Mouse (Mus musculus) G1E-ER4 (cell line): Measurements from ENCODE around the gene Tmie. TPM values are rescaled to one million over a fixed set of nuclear protein-coding genes. Genes with fewer than 3 reads are reported as not detected.

Experiments used
- GATA1 ChIP-seq: IDR thresholded peaks from one replicate; pipeline ENCODE4 v1.8.0; 2012; ENCODE audit warnings: low read length, inconsistent platforms
- polyA plus RNA-seq: library from polyadenylated mRNA; stranded (reverse); fragments of >175 nt; gene quantifications from 2 replicates; pipeline ENCODE4 v1.2.3, GENCODE M21; 2012

Gene Tmie
- not detected in 2 replicates for polyA plus RNA-seq

DNA sequence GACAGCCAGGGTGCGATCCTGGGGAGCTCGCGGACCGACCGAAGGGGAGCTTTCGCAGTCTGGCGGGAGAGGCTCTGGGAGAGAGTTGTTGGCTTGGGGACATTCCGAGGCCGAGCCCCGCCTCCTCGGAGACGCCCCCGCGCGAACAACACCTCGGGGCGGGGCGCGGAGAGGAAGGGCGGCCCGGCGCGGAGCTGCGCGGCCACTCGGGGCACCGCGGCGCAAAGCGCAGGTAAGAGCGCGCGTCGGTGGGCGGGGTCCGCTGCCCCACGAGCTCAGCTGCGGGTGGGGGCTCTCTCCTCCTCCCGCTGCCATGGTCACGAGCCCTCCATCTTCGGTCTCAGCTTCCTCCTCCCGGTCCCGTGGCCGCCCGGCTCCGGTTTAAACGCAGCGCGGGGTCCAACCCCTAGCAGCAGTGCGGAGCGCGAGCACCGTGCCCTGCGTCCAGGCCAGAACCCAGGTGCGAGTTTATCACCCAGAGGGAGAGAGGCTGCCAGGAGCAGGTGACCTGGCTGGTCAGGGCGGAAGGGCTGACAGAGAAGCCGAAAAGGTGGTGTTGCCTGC is at the start of gene Tmie:
Gene Tmie, minus strand, starts transcription at position 116 of the 564 bp plus-strand sequence.
- TF ChIP-seq GATA1: no peak

DNA sequence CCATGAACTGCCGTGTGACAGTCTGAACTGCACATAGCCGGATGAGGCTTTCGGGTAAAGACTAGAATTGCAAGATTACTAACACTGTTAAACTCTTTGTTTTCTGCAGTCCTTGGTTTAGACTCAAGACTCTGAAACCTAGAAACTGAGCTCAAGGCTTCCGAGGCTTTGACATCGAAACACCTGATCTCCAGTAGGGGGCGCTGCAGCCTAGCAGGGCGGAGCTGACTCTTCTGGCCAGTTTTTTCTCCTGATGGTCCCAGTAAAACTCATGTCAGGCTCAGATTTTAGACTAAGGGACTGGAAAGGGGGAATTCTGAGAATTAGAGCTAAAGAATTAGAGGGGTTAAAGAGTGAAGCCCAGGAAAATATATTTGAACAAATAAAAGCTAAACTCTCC is 42.8 kb upstream of the Tmie start:
- no peak for TF ChIP-seq GATA1

DNA sequence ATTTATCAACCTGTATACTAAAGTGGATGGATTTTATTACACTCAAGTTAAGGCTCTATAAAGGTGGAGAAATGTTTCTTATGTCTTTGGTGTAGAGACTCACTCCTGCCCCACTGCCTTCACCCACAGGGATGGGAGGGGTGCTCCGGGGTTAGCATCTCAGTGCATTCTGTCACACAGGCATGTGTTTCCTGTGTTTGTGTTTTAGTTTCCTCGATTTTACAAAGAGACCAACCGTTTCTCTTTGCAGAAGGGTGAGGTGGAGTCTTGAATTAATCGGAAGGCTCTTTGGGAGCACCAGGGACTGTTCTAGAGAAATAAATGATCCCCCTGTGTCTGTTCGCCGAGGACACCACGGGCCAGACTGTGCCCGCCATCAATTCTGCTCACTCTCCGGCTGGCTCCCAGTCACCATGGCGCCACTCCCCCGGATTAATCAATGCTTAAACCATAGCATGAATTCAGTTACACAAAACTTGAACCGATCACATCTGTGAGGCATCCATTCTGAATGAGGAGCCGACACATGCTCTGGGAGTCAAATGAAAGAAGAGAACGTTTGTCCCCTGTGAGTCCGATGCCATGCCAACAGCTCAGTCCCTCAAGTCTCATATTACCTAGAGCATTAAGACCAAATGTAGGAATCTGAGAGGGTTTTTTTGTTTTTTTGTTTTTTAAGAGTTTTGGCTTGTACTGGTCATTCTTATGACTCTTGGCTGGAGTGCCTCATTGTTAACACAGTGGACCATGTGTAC is 40.9 kb upstream of the Tmie start:
- no peak for TF ChIP-seq GATA1

DNA sequence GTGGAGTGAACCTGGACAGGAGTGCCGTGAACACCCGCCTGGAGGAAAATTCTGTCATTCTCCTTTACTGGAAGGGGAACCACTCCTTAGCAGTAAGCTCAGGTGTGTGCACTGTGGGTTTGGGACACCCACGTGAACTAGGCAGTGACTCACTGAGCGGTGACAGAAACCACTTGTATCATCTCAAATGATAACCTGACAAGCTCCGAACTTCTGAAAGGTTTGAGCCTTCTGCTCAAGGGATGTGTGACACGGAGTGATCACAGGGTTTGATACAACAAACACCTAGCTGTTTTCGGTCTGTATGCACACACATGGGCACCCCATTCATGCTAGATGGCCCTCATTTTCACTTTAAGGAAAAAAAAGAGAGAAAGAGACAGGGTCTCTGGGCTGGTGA is 36.9 kb upstream of the Tmie start, which contains the start of gene Fam240a:
Gene Fam240a, minus strand, starts transcription at position 76 of the 400 bp plus-strand sequence.
- no peak for TF ChIP-seq GATA1

DNA sequence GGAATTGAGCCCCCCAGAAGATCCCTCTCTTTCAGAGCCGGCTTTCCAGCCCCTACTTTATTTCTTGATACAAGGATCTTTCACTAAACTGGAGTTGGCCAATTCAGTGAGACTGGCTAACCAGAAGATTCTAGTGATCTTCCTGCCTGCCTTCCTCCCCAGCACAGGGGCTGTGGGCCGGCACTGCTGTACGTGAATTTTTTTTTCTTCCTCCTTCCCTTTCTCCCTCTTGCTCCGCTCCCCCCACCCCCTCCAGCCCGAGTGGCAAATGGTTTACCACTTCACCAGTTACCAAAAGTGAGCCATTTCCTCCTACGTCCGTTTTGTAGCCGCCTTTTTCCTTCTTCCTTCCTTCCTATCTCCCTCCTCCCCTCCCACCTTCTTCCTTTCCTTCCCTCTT is 35.6 kb upstream of the Tmie start:
- no peak for TF ChIP-seq GATA1

DNA sequence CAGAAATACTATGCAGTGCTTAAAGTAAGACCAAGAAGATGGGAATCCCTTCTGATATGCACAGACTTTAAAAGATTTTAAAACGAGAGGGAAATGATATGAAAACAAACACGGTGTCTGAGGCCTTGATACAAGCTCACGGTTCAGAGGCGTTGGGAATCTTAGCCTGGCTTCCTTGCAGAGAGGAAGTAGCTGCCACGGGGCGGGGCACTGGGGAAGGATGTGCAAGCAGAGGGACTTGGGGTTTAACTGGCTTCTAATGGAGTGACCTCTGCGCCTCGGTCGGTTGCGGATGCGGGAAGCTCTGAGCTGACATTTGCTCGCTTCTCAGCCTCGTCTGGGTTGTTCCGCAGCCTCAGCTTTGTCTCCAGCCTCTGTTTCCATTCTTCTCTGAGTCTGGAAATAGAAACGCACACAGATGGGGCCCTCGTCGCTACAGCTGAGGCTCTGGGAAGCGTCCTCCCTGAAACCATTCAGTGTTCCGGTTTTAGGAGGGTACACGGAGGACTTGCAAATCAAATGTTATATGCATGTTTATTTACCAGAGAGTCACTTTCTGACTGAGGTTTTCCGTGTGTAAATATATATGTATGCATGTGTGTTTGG is 34.8 kb upstream of the Tmie start:
- no peak for TF ChIP-seq GATA1

DNA sequence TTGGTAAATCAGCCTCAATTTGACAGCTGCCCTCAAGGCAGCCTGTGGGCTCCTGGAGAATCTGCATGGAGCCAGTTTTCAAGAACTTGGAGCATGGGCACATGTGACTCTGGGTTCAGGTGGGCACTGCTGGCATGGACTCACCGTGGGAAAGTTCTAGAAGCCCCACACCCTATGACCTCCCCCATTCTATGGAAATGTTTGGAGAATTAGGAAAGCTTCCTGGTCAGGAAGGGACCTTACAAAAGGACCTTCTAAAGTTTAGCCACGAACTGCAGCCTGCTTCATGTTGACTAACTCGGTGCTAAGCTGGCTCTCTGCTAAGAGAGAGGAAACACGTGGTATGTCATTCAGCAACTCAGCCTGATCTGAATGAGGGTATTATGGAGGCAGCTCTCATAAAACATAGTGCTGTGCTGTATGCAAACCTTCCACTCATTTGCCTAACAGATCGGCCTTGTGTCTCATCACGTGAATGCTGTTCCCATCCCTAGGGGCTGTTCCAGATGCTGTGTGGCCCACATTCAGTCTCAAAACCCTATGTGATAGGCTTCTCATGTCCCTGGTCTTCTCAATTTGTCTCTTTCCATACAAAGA is 29.6 kb upstream of the Tmie start:
- TF ChIP-seq GATA1: no peak

DNA sequence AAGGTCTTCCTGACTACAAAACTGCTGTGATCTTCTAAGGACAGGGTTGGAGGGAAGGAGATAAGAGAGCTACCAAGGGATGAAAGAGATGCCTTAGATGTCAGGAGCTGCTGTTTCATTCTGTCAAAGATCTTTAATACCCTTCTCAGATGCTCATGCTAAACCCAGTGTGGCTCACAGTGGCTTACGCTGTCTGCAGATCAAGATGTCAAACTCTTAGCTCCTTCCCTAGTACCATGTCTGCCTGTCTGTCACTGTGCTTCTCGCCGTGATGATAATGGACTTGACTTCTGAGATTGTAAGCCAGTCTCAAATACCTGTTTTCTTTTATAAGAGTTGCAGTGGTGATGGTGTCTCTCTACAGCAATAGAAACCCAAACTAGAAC is 28.7 kb upstream of the Tmie start:
- TF ChIP-seq GATA1: no peak

DNA sequence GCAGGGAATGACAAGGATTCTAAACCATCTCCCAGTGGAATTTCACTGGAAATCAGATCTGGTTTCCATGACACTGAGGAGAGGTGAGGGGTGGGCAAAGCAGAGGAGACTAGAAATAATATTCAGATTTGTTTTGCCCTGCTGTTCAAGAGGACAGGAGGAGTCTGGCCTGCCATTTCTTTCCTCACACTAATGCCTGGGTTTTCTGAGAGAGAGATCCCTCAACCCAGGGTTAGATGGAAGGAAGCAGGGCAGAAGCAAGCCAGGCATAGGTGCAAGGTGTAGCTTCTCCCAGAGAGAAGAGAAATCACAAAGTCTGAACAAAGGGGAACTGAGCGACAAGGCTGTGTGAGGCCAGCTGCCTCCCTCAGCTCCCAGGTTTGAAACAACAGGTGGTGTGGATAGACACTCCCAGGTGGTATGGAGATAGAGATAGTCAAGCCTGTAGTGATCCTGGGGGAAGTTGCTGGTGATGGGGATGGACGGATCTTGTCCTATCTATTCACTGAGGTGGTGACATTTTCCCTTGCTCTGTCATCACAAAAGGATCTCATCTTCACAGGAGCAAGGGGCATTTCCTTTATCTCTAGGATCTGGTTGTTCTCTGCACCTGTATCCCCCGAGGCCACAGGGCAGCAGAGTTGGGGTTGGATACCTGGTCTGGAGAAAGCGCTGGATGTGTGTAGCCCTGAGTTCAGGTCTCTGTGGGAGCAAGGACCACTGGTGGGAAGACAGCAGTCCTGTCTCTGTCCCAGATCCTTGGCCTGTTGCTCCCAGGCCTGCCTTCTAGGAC is 28.1 kb upstream of the Tmie start:
- TF ChIP-seq GATA1: no peak

DNA sequence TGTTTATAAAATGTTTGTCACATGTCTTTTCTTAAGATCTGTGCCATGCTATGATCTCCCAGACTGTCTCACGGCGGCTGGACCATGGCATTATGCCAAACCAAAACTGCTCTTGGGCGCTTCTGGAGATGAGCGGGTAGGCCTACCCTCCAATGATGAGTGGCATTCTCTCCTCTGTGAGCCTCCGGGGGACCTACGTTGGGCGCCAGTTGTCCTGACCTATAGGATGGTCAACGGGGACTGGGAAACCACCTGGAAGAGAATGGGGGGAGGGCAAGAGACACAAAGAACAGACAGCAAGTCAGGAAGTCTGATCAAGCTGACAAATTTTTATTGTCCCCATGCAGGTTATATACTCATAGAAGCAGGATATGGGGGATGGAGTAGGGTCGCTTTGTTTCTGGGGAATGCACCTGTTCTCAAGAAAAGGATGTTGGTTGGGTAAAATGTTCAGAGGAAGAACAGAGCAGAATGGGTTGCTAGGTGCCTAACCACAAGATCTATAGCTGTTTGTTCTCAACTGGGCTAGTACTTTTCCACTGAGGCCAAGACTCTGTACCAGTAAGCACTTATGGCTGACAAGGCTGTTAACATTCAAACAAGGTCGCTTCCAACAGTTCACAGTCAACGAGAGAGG is 27.4 kb upstream of the Tmie start:
- TF ChIP-seq GATA1: no peak

DNA sequence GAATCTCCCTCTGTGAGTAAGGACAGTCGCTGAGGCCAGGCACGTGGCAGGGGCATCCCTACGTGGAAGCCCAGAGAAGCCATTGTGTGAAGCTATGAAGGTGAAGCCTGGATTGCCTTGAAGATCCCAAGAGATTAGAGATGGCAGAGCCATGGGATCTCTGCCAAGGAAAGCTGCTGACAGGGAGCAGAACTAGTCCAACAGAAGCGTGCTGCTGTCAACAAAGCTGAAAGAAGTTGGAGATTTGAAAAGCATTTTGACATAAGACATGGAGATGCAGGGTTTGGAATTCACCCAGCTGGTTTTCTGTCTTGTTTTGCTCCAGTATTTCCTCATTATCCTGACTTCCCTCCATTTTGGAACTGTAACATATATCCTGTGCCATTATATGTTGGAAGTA is 22.4 kb upstream of the Tmie start:
- TF ChIP-seq GATA1: no peak

DNA sequence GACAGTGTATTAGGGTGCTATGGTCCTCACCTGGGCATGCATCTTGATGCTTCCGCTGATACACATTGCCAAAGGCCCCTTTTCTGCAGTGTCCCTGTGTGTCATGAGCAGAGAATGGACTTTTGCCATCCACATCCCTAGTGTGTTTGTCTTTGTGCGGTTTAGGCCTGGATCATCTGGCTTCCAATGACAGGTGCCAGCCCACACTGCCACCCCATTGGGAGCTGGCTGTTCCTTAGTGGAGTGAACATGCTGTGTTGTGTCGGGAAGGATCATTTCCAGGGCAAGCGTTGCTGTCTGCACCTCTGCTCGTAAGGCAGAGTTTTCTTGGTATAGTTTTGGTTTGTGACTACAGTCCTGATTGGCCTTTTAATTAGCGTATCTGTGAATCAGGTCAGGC is 21.3 kb upstream of the Tmie start:
- TF ChIP-seq GATA1: no peak

DNA sequence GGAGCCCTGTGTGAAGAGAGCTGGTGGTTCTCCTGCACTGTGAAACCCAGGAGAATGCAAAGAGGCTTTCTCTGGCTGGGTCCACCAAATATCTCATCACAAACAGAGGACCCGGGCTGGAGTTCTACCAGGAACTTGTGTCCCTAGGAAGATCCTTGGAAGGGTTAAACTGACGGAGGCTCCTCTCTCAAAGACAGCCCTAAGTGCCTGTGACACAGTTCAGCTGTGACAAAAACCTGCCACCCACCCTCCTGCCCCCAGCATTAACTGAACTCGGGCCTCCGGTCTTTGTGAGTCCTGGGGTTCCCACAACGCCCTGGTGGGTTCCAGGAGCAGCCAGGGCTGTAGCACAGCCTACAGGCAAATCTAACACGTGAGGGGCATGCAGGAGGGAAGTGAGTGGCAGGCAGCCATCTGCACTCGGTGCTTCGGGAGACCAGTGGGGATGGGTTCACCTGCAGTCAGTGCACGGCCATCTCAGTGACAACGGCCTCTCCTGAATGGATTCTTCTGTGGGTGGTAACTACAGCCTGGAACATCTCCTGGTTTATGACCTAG is 19.6 kb upstream of the Tmie start:
- no peak for TF ChIP-seq GATA1

DNA sequence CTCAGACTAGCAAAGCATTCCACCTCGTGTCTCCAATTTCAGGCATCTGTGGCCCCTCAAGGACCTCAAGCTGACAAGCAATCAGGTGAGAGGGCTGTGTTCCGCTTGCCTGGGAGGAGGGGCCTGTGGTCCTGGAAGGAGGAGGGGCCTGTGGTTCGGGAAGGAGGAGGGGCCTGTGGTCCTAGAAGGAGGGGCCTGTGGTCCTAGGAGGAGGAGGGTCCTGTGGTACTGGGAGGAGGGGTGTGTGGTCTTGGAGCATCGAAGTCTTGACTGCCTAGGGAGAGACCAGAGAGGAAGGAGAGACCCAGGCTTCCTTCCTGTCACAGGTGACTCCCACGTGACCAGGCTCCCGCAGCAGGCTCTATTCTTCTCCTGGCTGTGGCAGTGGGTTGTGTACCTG is 16.7 kb upstream of the Tmie start:
- no peak for TF ChIP-seq GATA1

DNA sequence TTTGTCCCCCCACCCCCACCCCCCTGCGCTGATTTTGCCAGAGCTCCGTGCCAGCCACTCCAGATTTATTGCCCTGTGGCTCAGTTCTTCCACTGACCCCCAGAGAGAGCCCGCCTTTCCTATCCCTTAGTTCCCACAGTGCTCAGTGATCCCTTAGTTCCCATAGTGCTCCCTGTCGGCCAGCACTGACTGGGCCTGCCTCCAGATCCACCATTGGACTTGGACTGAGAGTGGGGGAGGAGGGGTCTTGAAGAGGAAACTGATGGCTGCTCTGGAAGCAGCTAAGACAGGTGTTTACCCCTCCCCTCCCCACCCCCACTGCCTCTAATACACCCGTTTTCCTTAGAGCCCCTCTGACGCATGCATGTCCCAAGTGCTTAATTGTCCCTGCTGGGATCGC is 16.1 kb upstream of the Tmie start:
- TF ChIP-seq GATA1: no peak
